Mouse (Mus musculus) kidney, postnatal 0 days (tissue): ENCODE measurements at regions not wholly inside any gene's neighbourhood (a gene's known extent, or its start where the extent isn't known, plus 50 kb on each side); places are given as distances from the start of the nearest gene placed in this dataset.
A peak's percentile ranks its signal among the peaks of the same experiment; 100 is the strongest.

Experiments used
- ATAC-seq: fragments of 200-750 bp; cut with Nextera tagmentation; replicated peaks from 2 replicates; pipeline ENCODE4 v1.8.0; 2017; ENCODE audit warnings: low read depth, moderate number of reproducible peaks, moderate TSS enrichment, moderate library complexity; ENCODE audit not compliant: low FRiP score
- DNase-seq: peaks from one replicate; pipeline ENCODE4 v3.0.0-alpha.2; 2016; ENCODE audit warnings: low spot score
- H3K27ac ChIP-seq: fragments of 300-500 bp; sonication (generic); 2 replicates; pipeline ENCODE4 v1.5.1; 2014; ENCODE audit warnings: mild to moderate bottlenecking
- H3K27me3 ChIP-seq: fragments of 300-500 bp; sonication (generic); 2 replicates; pipeline ENCODE4 v1.6.1; 2014; ENCODE audit warnings: low read length, mixed read lengths; ENCODE audit not compliant: insufficient read depth
- H3K36me3 ChIP-seq: fragments of 300-500 bp; sonication (generic); 2 replicates; pipeline ENCODE4 v1.6.1; 2014; ENCODE audit warnings: low read length, mixed read lengths; ENCODE audit not compliant: insufficient read depth
- H3K4me1 ChIP-seq: fragments of 300-500 bp; sonication (generic); replicated peaks from 2 replicates; pipeline ENCODE4 v1.6.1; 2014; ENCODE audit warnings: antibody characterized with exemption, low read length, mixed read lengths; ENCODE audit not compliant: insufficient read depth
- H3K4me2 ChIP-seq: fragments of 300-500 bp; sonication (generic); 2 replicates; pipeline ENCODE4 v1.6.1; 2014; ENCODE audit warnings: mild to moderate bottlenecking, low read length, moderate library complexity, mixed read lengths
- H3K4me3 ChIP-seq: fragments of 300-500 bp; sonication (generic); replicated peaks from 2 replicates; pipeline ENCODE4 v1.5.1; 2014; ENCODE audit warnings: low read depth, low read length
- H3K9ac ChIP-seq: fragments of 300-500 bp; sonication (generic); 2 replicates; pipeline ENCODE4 v1.6.1; 2014; ENCODE audit warnings: low read depth, low read length
- H3K9me3 ChIP-seq: fragments of 300-500 bp; sonication (generic); replicated peaks from 2 replicates; pipeline ENCODE4 v1.6.1; 2016; ENCODE audit warnings: low read length, inconsistent platforms, mixed read lengths
- CTCF ChIP-seq: IDR thresholded peaks from 2 replicates; pipeline ENCODE4 v1.5.1; 2016; ENCODE audit warnings: antibody characterized with exemption, low read depth, mild to moderate bottlenecking, moderate library complexity
- WGBS: fragments of 180-500 bp; shearing (Covaris S2); extraction: QIAGEN DNeasy Blood & Tissue Kit; methylation state at CpG from one replicate; pipeline ENCODE4 v1.1.7; 2014; 5-methylcytosine and 5-hydroxymethylcytosine counted together

- DNase-seq (no peak), ATAC-seq (no peak)
Observed at GRCm38 (mm10) chr6:51760372-51760771, 236.7 kb downstream of the Snx10 start.

DNA sequence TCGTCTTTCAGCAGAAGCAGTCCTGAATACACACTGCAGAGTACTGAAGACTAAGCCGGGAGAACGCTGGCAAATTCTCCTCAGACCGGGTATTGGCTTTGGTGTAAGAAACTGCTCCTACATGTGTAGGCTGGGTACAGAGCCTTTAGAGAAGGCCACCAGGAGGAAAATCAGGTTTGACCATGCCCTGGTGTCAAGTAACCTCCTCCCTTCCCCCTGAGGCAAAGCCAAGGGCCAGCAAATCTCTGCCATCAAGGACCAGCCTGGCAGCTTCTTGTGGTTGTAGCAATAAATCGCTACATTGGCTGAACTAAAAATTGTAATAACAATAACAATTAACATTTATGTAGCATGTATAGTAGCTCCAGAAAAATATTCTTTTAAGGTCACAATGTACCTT lies 237.8 kb downstream of the Snx10 start:
- H3K27me3 ChIP-seq: no peaks in the 10 kb centered on the region
- H3K4me2 ChIP-seq: no peak overlapping the region
- no peak overlapping the region for H3K9ac ChIP-seq
- H3K4me1 ChIP-seq: no peaks in the 10 kb centered on the region
- no peak for TF ChIP-seq CTCF
- H3K4me3 ChIP-seq: no peak overlapping the region
- WGBS: 51% methylated on average over 5 of the region's 5 CpGs
- no peak for ATAC-seq
- no peak overlapping the region for H3K27ac ChIP-seq
- no peaks in the 10 kb centered on the region for H3K36me3 ChIP-seq
- DNase-seq: no peak
- no peaks in the 10 kb centered on the region for H3K9me3 ChIP-seq

More at GRCm38 (mm10) chr6:51760372-51760771, 236.7 kb downstream of the Snx10 start:
- 28% methylated on average over 5 of the region's 5 CpGs for WGBS
- Histone ChIP-seq H3K27ac (no peak overlapping the region), H3K9ac (no peak overlapping the region), H3K9me3 (no peaks in the 10 kb centered on the region), H3K4me1 (no peaks in the 10 kb centered on the region), H3K4me3 (no peak overlapping the region), H3K4me2 (no peak overlapping the region), H3K36me3 (no peaks in the 10 kb centered on the region), H3K27me3 (no peaks in the 10 kb centered on the region)
- TF ChIP-seq CTCF: no peak

GRCm38 (mm10) chr6:51766482-51766881 lies 242.8 kb downstream of the Snx10 start:
- H3K4me1 ChIP-seq: 0 out of 2 replicates have a peak, but pooled peaks cover 11% of the 10 kb centered on the region
- DNase-seq (no peak), ATAC-seq (no peak)
- H3K27ac ChIP-seq: no peak overlapping the region
- H3K9me3 ChIP-seq: no peaks in the 10 kb centered on the region
- H3K4me2 ChIP-seq: no peak overlapping the region
- no peak overlapping the region for H3K9ac ChIP-seq
- TF ChIP-seq CTCF: no peak
- H3K27me3 ChIP-seq: no peaks in the 10 kb centered on the region
- H3K36me3 ChIP-seq: no peaks in the 10 kb centered on the region
- H3K4me3 ChIP-seq: no peak overlapping the region
- 32% methylated on average over 3 of the region's 3 CpGs for WGBS

- no peak for TF ChIP-seq CTCF
- peak overlapping the region; percentile 5 for H3K27ac ChIP-seq
- ATAC-seq: no peak; the same call in 1 of the 2 replicates
- WGBS: 8% methylated on average over 15 of the region's 15 CpGs
- H3K36me3 ChIP-seq: no peaks in the 10 kb centered on the region
- H3K4me3 ChIP-seq: no peak overlapping the region; the same call in 1 of the 2 replicates
- H3K27me3 ChIP-seq: no peaks in the 10 kb centered on the region
- no peaks in the 10 kb centered on the region for H3K9me3 ChIP-seq
- no peak overlapping the region for H3K9ac ChIP-seq
- 0 out of 2 replicates have a peak, but pooled peaks cover 11% of the 10 kb centered on the region for H3K4me1 ChIP-seq
- DNase-seq: peak; percentile 44
- peak overlapping the region; percentile 37 for H3K4me2 ChIP-seq
Observed at GRCm38 (mm10) chr6:51767582-51768341, 244.1 kb downstream of the Snx10 start.

DNA sequence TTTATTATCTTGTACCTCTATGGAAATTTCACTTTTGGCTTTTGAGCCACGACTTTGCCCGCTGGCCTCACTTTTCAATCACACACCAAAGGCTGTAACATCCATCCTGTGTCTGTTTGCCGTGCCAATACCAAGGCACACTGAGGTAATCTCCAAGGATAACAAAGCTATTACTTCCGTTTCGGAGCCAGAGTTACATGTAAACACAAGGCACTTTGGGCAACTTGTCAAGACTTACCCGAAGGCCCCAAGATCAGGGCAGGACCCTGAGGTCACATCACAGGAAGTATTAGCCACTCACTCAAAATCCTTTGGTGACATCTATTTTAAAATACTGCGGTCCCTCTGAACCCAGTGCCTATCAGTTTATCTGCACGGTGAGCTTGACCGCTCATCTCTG lies 241.3 kb downstream of the Skap2 start:
- H3K4me1 ChIP-seq: 0 out of 2 replicates have a peak, but pooled peaks cover 11% of the 10 kb centered on the region
- no peak overlapping the region for H3K9ac ChIP-seq
- H3K36me3 ChIP-seq: no peaks in the 10 kb centered on the region
- no peak for DNase-seq
- no peak overlapping the region for H3K27ac ChIP-seq
- no peak overlapping the region for H3K4me2 ChIP-seq
- no peaks in the 10 kb centered on the region for H3K9me3 ChIP-seq
- H3K4me3 ChIP-seq: no peak overlapping the region
- WGBS: 33% methylated on average over 9 of the region's 9 CpGs
- no peaks in the 10 kb centered on the region for H3K27me3 ChIP-seq
- no peak for ATAC-seq
- TF ChIP-seq CTCF: no peak

- Histone ChIP-seq H3K9me3 (no peaks in the 10 kb centered on the region), H3K27me3 (no peaks in the 10 kb centered on the region), H3K27ac (no peak overlapping the region), H3K36me3 (no peaks in the 10 kb centered on the region), H3K4me2 (no peak overlapping the region), H3K4me1 (0 out of 2 replicates have a peak, but pooled peaks cover 11% of the 10 kb centered on the region), H3K9ac (no peak overlapping the region), H3K4me3 (no peak overlapping the region)
- WGBS: 12% methylated on average over 11 of the region's 11 CpGs
- DNase-seq (peak; percentile 18), ATAC-seq (no peak)
- TF ChIP-seq CTCF: no peak
Observed at GRCm38 (mm10) chr6:51771424-51771823, 240.9 kb downstream of the Skap2 start.
